Mouse (Mus musculus) frontal cortex, adult (tissue): ENCODE measurements around the gene BC034090.

ENCODE experiments used
- ATAC-seq: cut with Nextera tagmentation; 2 replicates; pipeline ENCODE4 v1.9.2; 2017; ENCODE audit warnings: mild to moderate bottlenecking, moderate library complexity, mixed read lengths; ENCODE audit not compliant: low TSS enrichment

Gene BC034090

GRCm38 (mm10) chr1:155244771-155245211 is 547 bp upstream of the BC034090 start:
- ATAC-seq, result no peak

GRCm38 (mm10) chr1:155242488-155242745 is 1.8 kb downstream of the BC034090 start:
- no peak for ATAC-seq

GRCm38 (mm10) chr1:155241701-155242487 is 2.4 kb downstream of the BC034090 start:
- ATAC-seq, result no peak

GRCm38 (mm10) chr1:155239962-155240717 is 4.1 kb downstream of the BC034090 start:
- peak; percentile 14; the same call in 1 of the 2 replicates for ATAC-seq

GRCm38 (mm10) chr1:155239169-155239568 is 5.1 kb downstream of the BC034090 start:
- no peak for ATAC-seq

GRCm38 (mm10) chr1:155238126-155238525 is 6.1 kb downstream of the BC034090 start:
- no peak for ATAC-seq

GRCm38 (mm10) chr1:155237390-155237789 is 6.9 kb downstream of the BC034090 start:
- ATAC-seq, result peak; percentile 30; the same call in 1 of the 2 replicates

GRCm38 (mm10) chr1:155236306-155237024 is 7.8 kb downstream of the BC034090 start:
- peak; percentile 25; the same call in 1 of the 2 replicates for ATAC-seq

- no peak for ATAC-seq
Measured at GRCm38 (mm10) chr1:155235641-155236040, 8.6 kb downstream of the BC034090 start.

GRCm38 (mm10) chr1:155233931-155234607 is 10.2 kb downstream of the BC034090 start:
- peak; percentile 10; the same call in 1 of the 2 replicates for ATAC-seq

GRCm38 (mm10) chr1:155233378-155233777 is 10.9 kb downstream of the BC034090 start:
- no peak for ATAC-seq

- no peak for ATAC-seq
Measured at GRCm38 (mm10) chr1:155232786-155233185, 11.5 kb downstream of the BC034090 start.

- no peak for ATAC-seq
Measured at GRCm38 (mm10) chr1:155232385-155232784, 11.9 kb downstream of the BC034090 start.

GRCm38 (mm10) chr1:155229464-155230411 is 14.5 kb downstream of the BC034090 start:
- ATAC-seq, result peak; percentile 51

- peak; percentile 60 for ATAC-seq
Measured at GRCm38 (mm10) chr1:155223849-155224554, 20.2 kb downstream of the BC034090 start.

- no peak for ATAC-seq
Measured at GRCm38 (mm10) chr1:155223036-155223435, 21.2 kb downstream of the BC034090 start.

GRCm38 (mm10) chr1:155222101-155222669 is 22.1 kb downstream of the BC034090 start:
- ATAC-seq, result no peak

GRCm38 (mm10) chr1:155218924-155219323 is 25.3 kb downstream of the BC034090 start:
- ATAC-seq, result no peak

GRCm38 (mm10) chr1:155217865-155218541 is 26.2 kb downstream of the BC034090 start:
- peak; percentile 16; the same call in 1 of the 2 replicates for ATAC-seq
